Mouse (Mus musculus) thymus, adult 2 months (tissue): ENCODE results near the gene Etv6.

Experiments used
- CTCF ChIP-seq: fragments of 200-500 bp; IDR thresholded peaks from 2 replicates; pipeline ENCODE4 v1.5.1; 2012; ENCODE audit warnings: mild to moderate bottlenecking, control low read depth, low read length, moderate library complexity, borderline replicate concordance; ENCODE audit not compliant: control insufficient read depth, poor library complexity, insufficient read depth; ENCODE audit errors: extremely low read depth
- POLR2A ChIP-seq: fragments of 200-500 bp; IDR thresholded peaks from 2 replicates; pipeline ENCODE4 v1.6.1; 2012; ENCODE audit warnings: mild to moderate bottlenecking, low read length, control low read depth, moderate library complexity; ENCODE audit not compliant: control insufficient read depth, poor library complexity, insufficient read depth; ENCODE audit errors: extremely low read depth

DNA sequence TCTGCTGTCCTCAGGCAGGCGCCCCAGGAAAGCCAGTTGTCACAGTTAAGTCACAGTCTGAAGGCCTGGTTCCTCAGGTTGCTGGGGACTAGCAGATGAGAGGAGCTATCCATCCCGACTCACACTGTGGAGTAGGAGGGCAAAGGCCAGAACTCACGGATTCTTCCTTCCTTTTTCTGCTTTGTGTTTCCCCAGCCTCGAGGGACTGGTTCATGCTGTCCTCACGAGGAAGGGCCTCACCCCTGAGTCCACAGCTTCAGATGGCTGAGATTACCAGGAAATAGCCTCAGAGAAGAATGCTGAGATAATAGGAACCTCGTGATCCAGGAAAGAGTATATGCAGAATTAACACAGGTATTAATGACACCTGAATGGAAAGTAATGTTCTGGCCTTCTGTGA is 30.6 kb downstream of the Etv6 start:
- TF ChIP-seq CTCF (no peak), POLR2A (no peak)
